Mouse (Mus musculus): ENCODE measurements around the gene Ano3.

Ano3 gene

DNA sequence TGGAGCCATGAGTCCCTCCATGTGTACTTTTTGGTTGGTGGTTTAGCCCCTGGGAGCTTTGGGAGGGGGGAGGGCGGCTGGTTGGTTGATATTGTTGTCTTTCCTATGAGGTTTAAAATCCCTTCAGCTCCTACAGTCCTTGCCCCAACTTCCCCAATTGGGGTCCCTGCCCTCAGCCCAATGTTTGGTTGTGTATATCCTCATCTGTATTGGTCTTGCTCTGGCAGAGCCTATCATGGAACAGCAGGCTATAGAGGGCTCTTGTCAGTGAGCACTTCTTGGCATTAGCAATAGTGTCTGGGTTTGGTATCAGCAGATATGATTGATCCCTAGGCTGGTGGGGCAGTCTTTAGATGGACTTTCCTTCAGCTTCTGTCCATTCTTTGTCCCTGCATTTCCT, 135.8 kb downstream of the Ano3 start:
- DNase-seq (ENCODE audit: low spot score in 2 of 2): no peak

DNA sequence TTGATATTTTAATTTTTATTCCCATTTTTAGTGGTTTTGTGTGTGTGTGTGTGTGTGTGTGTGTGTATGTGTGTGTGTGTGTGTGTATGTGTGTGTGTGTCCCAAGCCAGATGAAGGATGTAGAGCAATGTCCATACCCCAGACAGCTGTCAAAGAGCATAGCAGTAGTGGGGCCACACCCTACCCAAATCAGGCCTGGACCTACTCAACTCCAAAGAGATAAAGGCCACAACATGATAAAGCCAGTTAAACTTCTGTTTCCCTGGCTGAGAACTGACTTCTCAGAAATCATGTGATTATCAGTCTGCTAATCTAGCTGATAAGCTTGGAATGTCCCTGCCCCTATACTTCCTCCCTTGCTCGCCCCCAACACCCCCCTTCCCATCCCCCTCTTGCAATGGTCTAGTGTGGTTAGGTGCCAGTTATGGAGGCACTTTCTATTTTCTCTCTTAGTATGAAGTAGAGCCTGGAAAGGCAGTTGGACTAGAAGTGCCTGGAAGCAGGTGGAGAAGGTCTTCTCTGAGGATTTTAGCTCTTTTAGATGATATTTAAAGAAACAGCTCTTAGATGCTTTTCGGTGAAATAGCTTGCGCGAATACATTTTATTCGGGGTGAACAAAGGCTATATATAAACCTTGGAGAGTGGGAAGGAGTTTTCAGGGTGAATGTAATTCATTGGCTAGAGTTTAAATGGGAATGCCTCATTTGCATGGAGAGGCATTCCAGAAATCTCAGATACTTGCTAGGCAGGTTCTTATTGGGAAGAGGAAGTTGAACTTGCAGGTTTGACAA, 144.2 kb downstream of the Ano3 start:
- DNase-seq (ENCODE audit: low spot score in 2 of 2): no peak

DNA sequence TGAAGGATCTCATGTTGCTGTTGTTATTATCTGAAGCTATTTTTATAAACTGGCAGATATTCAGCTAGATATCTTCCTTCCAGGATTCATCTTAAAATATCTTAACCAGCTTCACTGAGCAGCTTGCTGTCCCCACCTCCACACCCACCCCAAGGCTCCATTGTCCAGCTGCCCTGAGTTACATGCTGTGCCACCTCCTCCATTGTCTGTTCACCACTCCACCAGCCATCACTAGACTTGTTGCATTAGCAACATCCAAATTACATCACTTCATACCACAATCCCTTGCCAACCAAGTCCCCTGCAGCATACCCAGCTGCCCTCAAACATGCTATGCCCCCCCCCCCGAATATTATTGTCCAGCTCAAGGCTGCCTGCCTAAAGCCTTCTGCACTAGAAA, 154.8 kb downstream of the Ano3 start:
- no peak for DNase-seq (ENCODE audit: low spot score in 2 of 2)

DNA sequence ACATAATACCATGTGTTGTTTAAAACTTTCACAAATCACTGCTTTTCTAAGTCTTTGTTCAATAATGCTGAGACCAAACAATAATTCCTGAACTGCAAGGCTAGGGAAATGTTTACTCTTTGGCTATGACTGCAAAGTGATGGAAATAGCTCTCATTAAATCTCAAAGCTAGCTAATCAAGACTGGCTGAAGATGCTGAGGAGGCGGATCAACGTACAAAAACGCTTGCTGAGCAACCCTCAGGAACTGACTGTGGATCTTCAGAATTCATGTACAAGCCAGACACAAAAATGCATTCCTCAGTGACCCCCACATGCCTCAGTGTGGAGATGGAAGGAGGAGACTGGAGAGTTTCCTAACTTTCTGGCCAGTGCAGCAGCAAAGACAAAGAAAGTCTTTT, 155.3 kb downstream of the Ano3 start:
- DNase-seq (ENCODE audit: low spot score in 2 of 2): peak in 1 of 2 experiments; percentile 15

DNA sequence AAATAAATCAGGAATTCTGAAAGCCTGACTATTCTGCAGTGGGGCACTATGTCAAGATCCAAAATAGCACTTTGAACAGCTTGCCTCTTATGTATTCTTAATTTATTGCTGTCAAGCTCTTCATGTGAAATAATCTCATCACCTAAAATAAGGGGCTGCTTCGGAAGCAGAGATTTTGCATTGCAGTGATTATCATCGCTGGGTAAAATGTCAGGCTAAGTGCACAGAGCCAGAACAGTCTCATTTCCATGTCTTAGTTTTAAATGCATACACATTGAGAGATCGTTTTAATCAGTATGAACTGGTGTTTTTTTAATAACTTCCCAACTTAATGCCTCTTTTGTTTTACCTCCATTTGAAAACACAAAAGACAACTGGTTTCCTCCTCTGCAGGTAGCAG, 163.3 kb downstream of the Ano3 start:
- no peak for DNase-seq (ENCODE audit: low spot score in 2 of 2)

DNA sequence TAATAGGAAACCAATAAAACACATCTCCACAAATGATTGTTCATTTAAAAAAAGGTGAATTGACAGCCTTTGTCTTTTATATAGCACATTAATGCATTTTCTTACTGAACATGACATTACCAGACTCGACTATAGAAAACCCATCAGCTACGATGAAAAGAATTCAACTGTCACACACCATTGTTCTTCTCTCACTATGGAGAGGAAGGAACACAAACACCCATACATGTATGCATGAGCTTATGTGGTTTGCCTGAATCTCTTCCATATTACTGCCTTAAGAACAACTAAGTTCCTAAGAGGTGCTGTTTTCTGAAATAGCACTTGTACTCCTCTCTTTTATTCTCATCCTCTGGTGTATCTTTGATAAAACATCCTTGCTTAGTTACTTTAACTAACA, 191.3 kb downstream of the Ano3 start:
- no peak for DNase-seq (ENCODE audit: low spot score in 2 of 2)

DNA sequence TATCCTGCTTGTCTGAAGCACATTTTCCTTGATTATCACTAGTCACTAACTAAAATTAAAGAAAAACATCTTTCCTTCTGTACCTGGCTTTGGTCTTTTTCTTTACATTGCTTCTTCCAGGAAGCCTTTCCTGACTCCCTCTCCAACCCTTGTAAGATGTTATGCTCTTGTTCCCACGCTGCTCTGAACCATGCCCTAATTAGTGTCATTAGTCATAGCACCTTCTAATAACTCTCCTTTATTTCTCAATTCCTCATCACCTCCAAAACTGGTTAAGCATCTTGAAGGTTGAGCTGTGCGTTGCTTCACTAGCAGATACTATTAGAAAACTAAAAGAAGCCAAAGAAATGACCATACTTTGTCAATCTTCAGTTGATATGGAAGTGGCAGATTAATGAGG, 193.2 kb downstream of the Ano3 start:
- no peak for DNase-seq (ENCODE audit: low spot score in 2 of 2)

DNA sequence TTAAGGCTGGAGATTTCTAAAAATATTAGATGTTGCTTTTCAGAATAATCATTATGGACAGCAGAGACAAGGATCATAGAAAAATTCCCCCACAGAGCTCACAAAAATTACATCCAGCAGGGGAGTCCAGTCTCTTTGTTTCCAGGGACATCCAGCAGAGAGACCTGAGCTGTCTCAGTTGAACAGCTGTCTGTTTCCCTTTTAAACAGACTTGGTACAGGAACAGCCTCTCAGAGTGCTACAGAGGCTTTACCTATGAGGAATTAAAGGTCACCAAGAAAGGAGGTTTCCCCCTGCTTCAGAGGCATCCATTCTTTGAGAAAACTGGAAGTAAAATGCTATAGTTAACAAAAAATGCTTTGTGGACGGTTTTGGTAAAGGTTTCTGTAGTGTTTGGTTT, 210.2 kb downstream of the Ano3 start:
- DNase-seq (ENCODE audit: low spot score in 2 of 2): no peak

DNA sequence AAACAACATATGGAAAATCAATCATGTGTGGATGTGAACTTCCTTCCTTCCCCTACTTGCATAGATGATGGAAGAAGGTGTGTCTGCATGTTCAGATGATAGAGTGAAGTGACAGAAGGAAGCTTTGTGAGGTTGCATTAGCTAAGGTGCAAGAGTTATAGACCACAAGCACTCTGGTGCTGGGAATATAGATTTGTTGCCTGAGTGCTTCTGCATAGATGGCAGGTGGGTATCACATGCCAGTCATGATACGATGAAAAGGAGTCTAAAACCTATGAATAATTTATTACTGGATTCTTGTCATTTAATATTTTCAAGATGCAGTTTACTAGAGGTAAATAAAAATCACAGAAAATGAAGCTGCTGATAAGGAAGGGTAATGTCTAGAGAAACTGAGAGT, 210.9 kb downstream of the Ano3 start:
- no peak for DNase-seq (ENCODE audit: low spot score in 2 of 2)

DNA sequence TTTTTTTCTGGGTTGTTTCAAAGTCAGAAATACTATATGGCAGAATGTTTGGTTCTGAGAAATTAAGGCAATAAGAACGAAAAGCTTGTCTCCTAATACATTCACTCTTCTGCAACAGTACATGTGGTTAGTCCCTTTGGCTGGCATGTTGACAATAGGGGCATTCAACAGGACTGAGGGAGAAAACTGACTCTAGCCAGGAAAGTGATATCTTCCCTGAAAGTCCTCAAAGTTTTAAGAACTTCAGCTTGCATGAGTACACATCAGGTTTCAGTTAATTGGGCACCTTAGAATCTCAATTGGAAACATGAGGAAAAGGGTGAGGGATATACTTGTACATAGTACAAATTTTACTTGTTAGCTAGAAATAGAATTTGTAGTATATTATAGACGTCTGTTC, 212.7 kb downstream of the Ano3 start:
- DNase-seq (ENCODE audit: low spot score in 2 of 2): no peak

DNA sequence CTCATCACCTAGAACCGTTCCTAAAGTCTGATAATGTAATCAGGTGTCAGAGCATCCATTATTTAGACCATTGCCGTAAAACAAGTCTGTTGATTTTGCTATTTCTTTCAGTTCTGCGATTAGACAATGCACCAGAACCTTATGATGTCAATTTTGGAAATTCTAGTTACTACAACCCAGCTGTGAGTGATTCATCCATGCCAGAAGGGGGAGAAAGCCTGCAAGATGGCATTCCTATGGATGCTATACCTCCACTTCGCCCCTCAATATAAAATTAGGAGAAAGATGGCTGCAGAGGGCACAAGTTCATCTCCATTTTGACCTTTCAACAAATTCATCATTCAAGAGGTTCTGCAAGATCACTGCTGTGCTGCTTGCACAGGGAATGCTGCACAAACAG, 213.5 kb downstream of the Ano3 start:
- DNase-seq (ENCODE audit: low spot score in 2 of 2): peak in 1 of 2 experiments; percentile 26

DNA sequence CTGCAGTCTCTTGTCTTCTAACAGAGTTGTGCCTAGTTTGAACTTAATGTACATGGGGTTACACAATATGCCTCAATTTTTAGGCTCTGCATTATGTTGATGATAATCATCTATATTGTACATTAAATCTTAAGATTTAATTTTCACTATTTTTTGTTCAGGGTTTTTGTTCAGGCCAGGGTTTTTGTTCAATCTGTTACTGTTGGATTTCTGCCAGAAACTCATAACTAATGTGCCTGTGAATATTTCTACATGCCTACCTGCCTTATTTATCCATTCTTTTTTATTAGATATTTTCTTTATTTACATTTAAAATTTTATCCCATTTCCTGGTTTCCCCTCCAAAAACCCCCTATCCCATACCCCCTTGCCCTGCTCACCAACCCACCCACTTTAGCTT, 224.6 kb downstream of the Ano3 start:
- no peak for DNase-seq (ENCODE audit: low spot score in 2 of 2)

DNA sequence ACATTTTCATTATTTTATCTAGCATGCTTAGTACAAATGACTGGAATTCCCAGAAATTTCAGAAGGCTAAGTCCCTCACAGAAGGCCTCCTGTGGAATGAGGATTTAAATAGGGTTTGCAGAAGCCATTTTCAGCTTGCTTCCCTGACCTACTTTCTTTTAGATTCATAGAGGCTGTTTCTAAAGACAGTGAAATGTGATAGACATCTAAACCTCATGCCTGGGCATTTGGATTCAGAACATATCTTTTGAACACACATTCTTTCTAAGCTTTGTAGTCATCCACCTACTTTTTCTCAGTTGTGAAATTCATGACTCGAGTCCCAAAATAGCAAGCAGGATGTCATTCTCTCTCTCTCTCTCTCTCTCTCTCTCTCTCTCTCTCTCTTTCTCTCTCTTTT, 228.5 kb downstream of the Ano3 start:
- DNase-seq (ENCODE audit: low spot score in 2 of 2): peak in 1 of 2 experiments; percentile 30

DNA sequence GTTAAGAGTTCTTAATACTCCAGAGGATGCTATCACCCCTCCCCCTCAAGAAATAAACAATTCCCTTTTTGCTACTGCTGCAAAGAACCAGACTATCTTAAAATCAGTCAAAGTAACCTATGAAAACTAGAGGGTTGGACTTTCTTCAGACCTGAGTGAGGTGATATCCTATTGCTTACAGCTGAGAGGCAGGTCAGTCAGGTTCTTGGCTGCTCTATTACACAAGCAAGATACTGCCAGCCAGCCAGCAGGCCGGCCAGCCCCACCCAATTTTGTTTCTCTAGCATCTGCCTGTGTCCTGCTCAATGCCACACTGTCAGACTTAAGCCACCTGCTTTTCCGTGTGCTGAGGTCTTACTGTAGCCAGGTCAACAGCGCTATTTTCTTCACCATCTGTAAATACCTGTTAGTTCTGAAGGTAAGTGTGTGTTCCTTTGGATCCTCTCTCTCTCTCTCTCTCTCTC, 229.4 kb downstream of the Ano3 start, which contains the start of gene Muc15:
TSS of gene Muc15 (plus strand) at position 51 of the 464 bp plus-strand sequence.
- DNase-seq (ENCODE audit: low spot score in 2 of 2): no peak

DNA sequence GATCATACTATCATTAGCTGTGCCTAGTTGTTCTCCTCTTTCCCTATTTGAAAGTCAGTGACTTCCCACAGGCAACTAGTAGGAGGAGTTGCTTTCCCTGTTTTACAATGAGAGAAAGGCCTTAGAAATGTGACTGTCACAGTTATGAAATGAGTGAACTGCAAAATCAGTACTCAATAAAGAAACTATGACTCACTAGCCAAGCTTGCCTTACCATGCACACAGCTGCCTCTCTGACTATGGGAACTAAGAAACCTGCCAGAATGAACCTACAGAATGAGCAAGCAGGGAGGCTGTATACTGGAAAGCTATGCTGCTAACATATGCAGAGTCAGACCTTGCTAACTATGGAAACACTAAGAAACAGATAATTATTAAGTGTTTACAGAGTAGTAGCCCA, 231.7 kb downstream of the Ano3 start:
- DNase-seq (ENCODE audit: low spot score in 2 of 2): peak; percentile 24 to 52

DNA sequence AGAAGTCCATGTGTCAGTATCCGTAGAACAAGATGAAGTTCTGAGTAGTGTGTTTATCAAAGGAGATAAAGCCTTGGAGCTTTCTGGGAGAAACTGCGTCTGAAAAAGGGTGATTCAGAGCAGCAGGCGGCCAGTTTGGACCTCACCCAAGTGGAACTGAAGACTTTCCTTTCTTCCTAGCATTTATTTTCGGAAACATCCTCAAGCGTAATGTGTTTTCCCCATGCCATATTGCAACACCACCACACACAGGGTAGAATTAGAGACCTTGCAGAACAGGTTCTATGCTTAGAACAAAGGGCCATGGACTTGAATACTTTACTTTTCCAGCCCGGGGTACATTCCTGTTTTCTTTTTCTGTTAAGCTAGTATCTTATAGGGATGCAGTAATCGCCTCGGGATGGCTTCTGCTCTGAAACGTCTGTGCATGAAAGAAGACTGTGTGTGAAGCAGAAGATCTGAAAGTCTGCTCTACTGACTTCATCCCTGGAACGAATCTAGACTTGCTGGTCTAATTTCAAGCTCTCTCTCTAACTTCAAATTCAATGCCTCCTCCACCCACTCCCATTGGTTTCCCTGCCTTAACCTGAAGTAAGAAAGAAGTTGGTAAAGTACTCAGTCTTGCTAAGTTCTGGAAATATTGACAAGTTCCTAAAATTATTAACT, 240.5 kb downstream of the Ano3 start:
- peak; percentile 59 to 71 for DNase-seq (ENCODE audit: low spot score in 2 of 2)

DNA sequence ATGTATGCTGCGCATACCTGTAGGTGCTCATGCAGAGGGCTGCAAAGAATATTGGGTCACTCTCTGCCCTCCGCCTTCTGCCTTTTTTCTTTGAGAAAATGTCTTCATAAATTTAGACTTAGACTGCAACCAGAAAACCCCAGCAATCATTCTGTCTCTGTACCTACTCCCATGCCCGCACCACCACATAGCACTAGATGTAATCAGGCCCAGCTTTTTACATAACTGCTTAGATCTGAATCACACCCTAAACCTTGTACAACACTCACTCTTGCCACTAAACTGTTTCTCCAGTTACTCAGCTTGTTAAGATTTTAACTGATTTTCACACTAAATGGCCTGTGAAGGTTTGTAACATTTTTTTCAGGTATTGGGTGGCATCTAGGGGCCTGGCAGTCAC, 241.3 kb downstream of the Ano3 start:
- DNase-seq (ENCODE audit: low spot score in 2 of 2): peak in 1 of 2 experiments; percentile 16

DNA sequence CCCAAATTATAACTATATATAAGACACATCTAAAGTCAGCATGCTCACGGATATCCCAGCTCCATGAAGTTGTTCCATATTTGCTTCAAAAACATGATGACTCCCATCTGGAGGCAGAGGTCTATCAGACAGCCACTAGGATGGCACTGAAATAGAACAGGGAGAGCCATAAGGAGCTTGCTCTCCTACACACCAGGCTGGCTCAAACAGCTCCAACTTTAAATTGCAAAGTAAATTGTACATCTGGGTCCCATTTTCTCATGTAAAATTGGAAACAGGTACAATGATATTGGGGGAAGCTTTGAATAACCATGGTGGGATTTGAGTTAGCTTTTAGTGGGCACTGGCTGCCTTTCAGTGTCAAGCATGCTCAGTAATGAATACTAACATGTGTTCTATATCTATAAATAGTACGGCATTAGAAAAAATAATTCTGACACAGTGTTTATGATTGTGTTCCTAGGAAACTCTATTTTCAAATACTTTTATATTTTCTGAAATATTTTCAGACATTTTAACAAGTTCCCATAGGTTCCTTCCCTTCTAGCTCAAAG, 279.6 kb downstream of the Ano3 start:
- peak in 1 of 2 experiments; percentile 48 for DNase-seq (ENCODE audit: low spot score in 2 of 2)

DNA sequence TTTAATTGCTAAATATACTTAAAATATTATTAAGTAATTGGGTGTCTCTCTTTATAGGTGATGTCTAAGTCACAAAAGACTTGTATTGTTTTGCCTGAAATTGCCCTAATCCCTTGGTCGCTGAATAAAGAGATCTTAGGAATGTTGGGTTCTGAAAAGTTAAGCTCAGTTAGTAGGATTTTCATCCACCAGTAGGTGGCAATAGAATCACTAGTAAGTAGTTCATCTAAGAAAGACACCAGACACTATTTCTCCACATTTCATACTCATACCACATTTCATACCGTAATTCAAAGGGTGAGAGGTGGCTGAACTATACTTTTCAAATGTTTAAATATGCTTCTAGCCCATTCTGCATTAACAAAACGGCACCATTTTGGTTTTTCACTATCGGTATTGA, 287.4 kb downstream of the Ano3 start:
- no peak for DNase-seq (ENCODE audit: low spot score in 2 of 2)

DNA sequence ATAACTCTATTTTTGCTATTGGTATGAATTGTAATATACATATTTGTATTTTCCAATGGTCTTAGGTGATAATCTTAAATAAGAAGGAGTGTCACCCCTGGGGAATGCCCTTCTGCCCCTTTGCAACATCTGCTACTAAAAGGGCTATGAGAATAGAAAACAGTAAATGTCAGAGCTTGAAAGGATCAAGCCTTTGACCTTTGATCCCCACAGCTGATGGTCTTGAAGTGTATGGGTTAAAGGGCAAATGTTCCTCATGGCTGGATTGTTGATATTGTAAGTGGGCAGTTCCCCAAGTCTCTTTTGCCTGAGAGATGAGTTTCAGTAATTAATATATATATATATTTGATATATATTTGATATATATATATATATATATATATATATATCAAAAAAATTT, 305.9 kb downstream of the Ano3 start:
- DNase-seq (ENCODE audit: low spot score in 2 of 2): no peak

DNA sequence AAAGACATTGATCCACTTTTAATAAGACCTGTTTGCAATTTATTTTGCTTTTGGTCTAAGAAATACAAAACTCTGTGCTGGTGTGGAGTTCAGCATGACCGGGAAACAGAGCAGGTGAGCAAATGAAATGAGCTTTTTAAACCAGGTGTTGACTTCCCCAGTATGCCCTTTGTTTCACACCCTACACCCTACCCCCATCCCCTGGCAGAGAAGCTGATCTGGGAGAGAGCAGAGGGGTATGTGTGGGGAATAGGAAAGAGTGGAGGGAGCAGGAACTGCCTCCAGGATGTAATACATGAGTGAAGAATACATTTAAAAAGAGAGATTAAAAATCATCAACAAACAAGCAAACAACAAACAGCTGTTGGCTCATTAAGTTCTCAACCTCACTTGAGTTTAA, 306.4 kb downstream of the Ano3 start:
- DNase-seq (ENCODE audit: low spot score in 2 of 2): no peak

All from frontal cortex, postnatal 36 days (tissue).